Mouse (Mus musculus) ES-E14 (cell line): ENCODE results near the gene Kcnk2. TPM values are rescaled to one million over a fixed set of nuclear protein-coding genes. Genes with fewer than 3 reads are reported as not detected.

ENCODE experiments used
- DNase-seq: peaks from one replicate; pipeline ENCODE4 v3.0.0-alpha.2; 2013; ENCODE audit warnings: low read depth, low spot score
- H3K27ac ChIP-seq: 2 replicates; pipeline ENCODE4 v1.5.1; 2012; ENCODE audit warnings: low read depth, mild to moderate bottlenecking, low read length, moderate library complexity, mixed read lengths; ENCODE audit not compliant: poor library complexity, insufficient read depth, severe bottlenecking
- H3K36me3 ChIP-seq: 2 replicates; pipeline ENCODE4 v1.6.1; 2012; ENCODE audit warnings: mild to moderate bottlenecking, low read length, moderate library complexity, mixed read lengths; ENCODE audit not compliant: control insufficient read depth, poor library complexity, insufficient read depth, severe bottlenecking
- H3K4me1 ChIP-seq, 2 experiments: fragments of 150-350 bp in 1 of 2; sonication (generic) in 1 of 2; 2 replicates each; pipeline ENCODE4 v1.6.1; 2012; ENCODE audit warnings: low read length in 2 of 2, mild to moderate bottlenecking in 1 of 2, mixed read lengths in 1 of 2; ENCODE audit not compliant: control insufficient read depth in 2 of 2, insufficient read depth in 2 of 2, poor library complexity in 1 of 2
- H3K4me3 ChIP-seq, 2 experiments: fragments of 150-350 bp in 1 of 2; sonication (generic) in 1 of 2; 2 replicates each; pipeline ENCODE4 v1.5.1; 2012; ENCODE audit warnings: low read length in 2 of 2, low read depth in 1 of 2, mild to moderate bottlenecking in 1 of 2, mixed read lengths in 1 of 2; ENCODE audit not compliant: insufficient read depth in 1 of 2, poor library complexity in 1 of 2, severe bottlenecking in 1 of 2
- H3K9ac ChIP-seq: 2 replicates; pipeline ENCODE4 v1.6.1; 2012; ENCODE audit warnings: low read depth, mild to moderate bottlenecking, low read length, mixed read lengths; ENCODE audit not compliant: poor library complexity, insufficient read depth, severe bottlenecking
- H3K9me3 ChIP-seq: fragments of 150-350 bp; sonication (generic); 2 replicates; pipeline ENCODE4 v1.6.1; 2012; ENCODE audit warnings: low read depth, mild to moderate bottlenecking, low read length; ENCODE audit not compliant: control insufficient read depth, insufficient read depth
- CHD2 ChIP-seq: IDR thresholded peaks from 2 replicates; pipeline ENCODE4 v1.6.1; 2014; ENCODE audit warnings: mild to moderate bottlenecking, low read depth, low read length, inconsistent platforms
- HCFC1 ChIP-seq: IDR thresholded peaks from 2 replicates; pipeline ENCODE4 v1.6.1; 2012; ENCODE audit warnings: low read length, inconsistent platforms, borderline replicate concordance; ENCODE audit not compliant: insufficient read depth
- MAFK ChIP-seq: IDR thresholded peaks from 2 replicates; pipeline ENCODE4 v1.6.1; 2014; ENCODE audit warnings: mild to moderate bottlenecking, low read depth, low read length, inconsistent platforms; ENCODE audit not compliant: insufficient read depth
- ZC3H11A ChIP-seq: IDR thresholded peaks from 2 replicates; pipeline ENCODE4 v1.6.1; 2012; ENCODE audit warnings: low read depth, mild to moderate bottlenecking, inconsistent platforms, low read length, borderline replicate concordance
- ZNF384 ChIP-seq: IDR thresholded peaks from 2 replicates; pipeline ENCODE4 v1.6.1; 2012; ENCODE audit warnings: low read depth, low read length, inconsistent platforms
- in situ Hi-C, 2 experiments: fragments of 600-800 bp; cut with MboI; formaldehyde crosslinking; loops; one replicate each; pipeline ENCODE4 v1.15.1; 2025; ENCODE audit warnings: low sequenced_read_pairs in 2 of 2, inconsistent platforms in 1 of 2; ENCODE audit not compliant: unreplicated experiment in 2 of 2
- total RNA-seq: library from RNA; depleted of rRNA; stranded (reverse); fragments of 300-350 nt; gene quantifications from 2 replicates; pipeline ENCODE4 v1.2.3, GENCODE M21; 2012

The Kcnk2 gene
- total RNA-seq, 1 experiment: 0.94 TPM

DNA sequence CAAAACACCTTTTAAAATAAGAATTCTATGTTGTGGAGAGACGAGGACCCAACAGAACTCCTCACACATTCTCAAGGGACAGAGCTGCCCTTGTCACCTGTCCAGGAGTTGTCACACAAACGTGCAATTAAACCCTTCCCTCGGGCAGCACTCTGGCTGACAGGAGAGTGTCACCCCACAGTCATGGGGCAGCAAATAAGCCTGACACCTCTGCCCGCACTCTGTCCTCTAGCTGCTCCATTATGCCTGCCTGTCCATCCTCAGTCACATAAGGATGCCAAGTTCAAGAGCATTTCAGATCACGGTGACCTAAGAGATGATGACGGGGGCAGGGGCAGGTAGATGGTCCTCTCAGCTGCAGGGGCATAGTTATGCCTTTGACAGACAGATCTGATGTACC lies 87.6 kb downstream of the Kcnk2 start:
- no peak overlapping the region for H3K4me3 ChIP-seq
- H3K9me3 ChIP-seq: no peaks in the 10 kb centered on the region
- no peak for DNase-seq
- H3K27ac ChIP-seq: no peak overlapping the region
- in situ Hi-C loops: no loop called here
- no peak overlapping the region for H3K9ac ChIP-seq
- H3K4me1 ChIP-seq: no peaks in the 10 kb centered on the region
- TF ChIP-seq ZNF384 (no peak), HCFC1 (no peak), CHD2 (no peak), MAFK (no peak), ZC3H11A (no peak)
- H3K36me3 ChIP-seq: no peaks in the 10 kb centered on the region

DNA sequence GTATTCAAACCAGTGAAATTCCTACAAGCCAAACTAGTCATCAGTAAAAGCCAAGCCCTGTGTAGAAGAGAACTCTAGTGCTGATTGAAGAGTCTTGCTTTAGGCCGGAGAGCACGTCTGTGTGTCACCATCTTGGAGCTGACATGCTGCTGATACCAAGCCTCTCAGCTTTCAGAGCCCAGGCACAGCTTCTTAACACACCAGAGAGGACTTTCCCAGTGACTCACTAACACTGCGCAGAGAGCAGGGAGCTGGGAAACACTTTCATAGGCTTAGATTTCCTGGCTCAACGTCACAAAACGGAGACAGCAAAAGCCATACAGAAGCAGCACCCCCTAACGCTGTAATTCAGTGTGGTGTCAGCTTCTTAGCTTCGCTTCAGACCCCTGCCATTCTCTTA lies 88.3 kb downstream of the Kcnk2 start:
- Histone ChIP-seq H3K4me1 (no peaks in the 10 kb centered on the region), H3K4me3 (no peak overlapping the region), H3K9me3 (no peaks in the 10 kb centered on the region), H3K9ac (no peak overlapping the region), H3K36me3 (no peaks in the 10 kb centered on the region), H3K27ac (no peak overlapping the region)
- in situ Hi-C loops: no loop called here
- DNase-seq: no peak
- TF ChIP-seq MAFK (no peak), CHD2 (no peak), ZNF384 (no peak), HCFC1 (no peak), ZC3H11A (no peak)

- TF ChIP-seq CHD2 (no peak), ZNF384 (no peak), HCFC1 (no peak), ZC3H11A (no peak), MAFK (no peak)
- DNase-seq: no peak
Measured at GRCm38 (mm10) chr1:189310145-189310544, 91.9 kb downstream of the Kcnk2 start.

DNA sequence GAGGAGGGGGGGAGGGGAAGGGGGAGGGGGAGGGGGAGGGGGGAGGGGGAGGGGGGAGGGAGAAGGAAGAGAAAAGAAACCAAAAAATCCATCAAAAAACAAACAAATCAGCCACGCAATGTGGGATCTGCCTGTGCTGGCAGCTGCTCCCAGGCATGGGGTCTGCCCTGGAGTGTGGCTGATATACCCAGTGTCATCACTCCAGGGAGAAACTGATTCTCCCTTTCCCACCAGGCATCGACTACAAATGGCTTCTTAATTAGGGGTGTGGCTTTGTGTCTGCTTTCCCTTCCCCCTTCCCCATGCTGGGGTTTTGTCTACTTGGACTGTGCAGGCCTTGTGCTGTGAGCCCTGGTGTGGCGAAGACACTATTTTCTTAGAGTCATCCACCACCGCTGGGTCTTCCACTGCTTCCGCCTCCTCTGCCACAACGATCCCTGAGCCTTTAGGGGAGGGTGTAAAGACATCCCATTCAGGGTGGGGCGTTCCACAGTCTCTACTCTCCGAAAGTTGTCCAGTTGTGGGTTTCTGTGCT lies 97.0 kb downstream of the Kcnk2 start:
- DNase-seq: no peak
- Histone ChIP-seq H3K36me3 (no peaks in the 10 kb centered on the region), H3K9ac (no peak overlapping the region), H3K27ac (no peak overlapping the region), H3K4me3 (no peak overlapping the region), H3K9me3 (no peaks in the 10 kb centered on the region), H3K4me1 (no peaks in the 10 kb centered on the region)
- in situ Hi-C loops: no loop called here
- no peak for TF ChIP-seq CHD2
- TF ChIP-seq HCFC1: no peak
- no peak for TF ChIP-seq MAFK
- no peak for TF ChIP-seq ZNF384
- no peak for TF ChIP-seq ZC3H11A

More at GRCm38 (mm10) chr1:189310145-189310544, 91.9 kb downstream of the Kcnk2 start:
- Histone ChIP-seq H3K27ac (no peak overlapping the region), H3K9ac (no peak overlapping the region), H3K4me1 (no peaks in the 10 kb centered on the region), H3K36me3 (no peaks in the 10 kb centered on the region), H3K9me3 (no peaks in the 10 kb centered on the region), H3K4me3 (no peak overlapping the region)
- in situ Hi-C loops: no loop called here

- DNase-seq: no peak
- in situ Hi-C loops: no loop called here
- H3K9ac ChIP-seq: no peak overlapping the region
- no peaks in the 10 kb centered on the region for H3K4me1 ChIP-seq
- H3K9me3 ChIP-seq: no peaks in the 10 kb centered on the region
- H3K36me3 ChIP-seq: no peaks in the 10 kb centered on the region
- no peak overlapping the region for H3K27ac ChIP-seq
- TF ChIP-seq ZNF384 (no peak), ZC3H11A (no peak), MAFK (no peak), HCFC1 (no peak), CHD2 (no peak)
- H3K4me3 ChIP-seq: no peak overlapping the region
Measured at GRCm38 (mm10) chr1:189303001-189303400, 99.1 kb downstream of the Kcnk2 start.
